Mouse (Mus musculus): Measurements from ENCODE around the gene Nol8.

Nol8 gene

DNA sequence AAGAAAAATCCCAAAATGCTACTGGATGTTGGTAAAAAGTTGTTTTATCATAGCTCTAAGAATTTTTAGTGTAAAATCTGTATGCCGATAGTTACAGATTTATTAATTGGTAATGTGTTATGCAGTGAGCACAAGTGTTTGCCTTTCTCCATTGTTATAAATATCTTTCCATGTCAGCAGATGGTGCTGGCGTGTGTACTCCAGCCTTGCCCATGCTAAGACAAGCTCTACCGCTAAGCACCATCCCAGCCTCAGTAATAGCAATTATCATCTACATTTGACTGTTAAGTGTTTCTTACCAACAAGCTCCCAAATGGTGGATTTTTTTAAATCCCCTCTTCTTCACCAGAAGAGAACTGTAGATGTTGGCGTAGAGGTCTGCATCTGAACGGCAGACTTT, 38.2 kb downstream of the Nol8 start:
- DNase-seq = no peak

DNA sequence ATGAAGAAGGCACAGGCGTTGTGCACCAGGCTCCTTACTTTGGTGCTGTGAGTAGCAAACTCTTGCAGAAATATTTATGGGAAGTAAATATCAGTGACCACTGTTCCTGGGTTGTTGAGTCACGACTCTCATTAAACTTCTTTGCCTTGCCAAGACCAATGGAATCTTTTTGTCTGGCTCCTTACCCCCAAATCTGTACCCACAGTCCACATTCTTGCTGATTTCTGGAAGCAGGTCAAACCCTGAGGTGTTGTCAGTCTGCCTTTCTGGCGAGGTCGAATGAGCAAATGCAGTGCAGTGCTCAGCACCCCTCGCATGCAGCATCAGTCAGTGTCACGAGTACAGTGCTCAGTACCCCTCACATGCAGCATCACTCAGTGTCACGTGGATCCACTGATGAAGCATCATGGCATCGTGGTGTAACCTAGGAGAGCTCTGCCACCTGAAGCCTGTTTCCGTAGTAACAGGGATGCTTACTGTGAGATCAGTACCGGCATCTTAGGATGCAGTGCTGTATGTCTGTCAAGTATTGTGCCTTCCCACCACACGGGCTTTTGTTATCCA, 50.4 kb downstream of the Nol8 start:
- no peak for DNase-seq

DNA sequence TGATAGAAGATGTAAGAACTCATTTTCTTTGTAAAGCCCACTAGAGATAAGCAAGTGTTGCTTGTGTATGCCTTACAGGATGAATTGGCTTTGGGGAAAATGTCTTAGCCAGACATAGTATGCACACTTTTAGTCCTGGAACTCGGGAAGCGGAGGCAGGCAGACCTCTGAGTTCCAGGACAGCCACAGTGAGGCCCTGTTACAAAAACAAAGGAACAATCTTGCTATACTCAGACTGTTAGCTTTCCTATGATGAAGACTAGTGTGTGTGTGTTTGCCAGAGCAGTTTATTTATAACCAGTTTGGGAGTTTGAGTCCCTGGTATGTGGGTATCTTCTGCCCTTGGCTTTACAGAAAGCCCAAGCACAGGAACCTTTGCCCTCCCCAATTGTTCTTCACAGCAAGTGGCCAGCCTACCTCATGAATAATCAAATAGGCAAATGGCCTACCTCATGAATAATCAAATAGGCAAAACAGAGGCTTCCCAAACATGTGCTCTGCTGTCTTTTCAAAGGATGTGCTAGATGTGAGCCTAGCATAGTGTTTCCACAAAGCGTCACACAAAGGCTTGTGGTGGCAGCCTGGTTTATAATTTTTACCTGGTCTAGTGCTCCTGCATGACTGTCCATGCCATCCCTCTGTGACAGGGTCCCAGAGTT, 53.3 kb downstream of the Nol8 start:
- no peak for DNase-seq

DNA sequence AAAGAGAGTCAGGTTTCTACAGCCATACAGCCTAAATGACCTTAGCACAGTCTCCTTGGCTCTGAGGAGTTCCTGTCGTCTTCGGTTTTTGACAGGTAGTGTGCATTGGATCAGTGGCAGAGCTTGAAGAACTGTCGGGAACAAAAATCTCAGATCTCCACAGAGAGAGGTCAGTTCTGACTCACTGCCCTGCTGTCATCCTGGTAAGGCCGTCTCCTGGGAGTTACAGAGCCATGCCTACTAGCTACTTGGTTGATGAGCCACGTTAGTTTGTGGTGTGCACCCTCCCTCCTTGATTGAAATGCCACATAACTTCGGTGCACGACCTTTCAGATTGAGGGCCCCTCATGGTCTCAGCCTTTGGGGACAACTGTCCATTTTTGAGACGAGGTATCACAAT, 55.4 kb downstream of the Nol8 start:
- no peak for DNase-seq

DNA sequence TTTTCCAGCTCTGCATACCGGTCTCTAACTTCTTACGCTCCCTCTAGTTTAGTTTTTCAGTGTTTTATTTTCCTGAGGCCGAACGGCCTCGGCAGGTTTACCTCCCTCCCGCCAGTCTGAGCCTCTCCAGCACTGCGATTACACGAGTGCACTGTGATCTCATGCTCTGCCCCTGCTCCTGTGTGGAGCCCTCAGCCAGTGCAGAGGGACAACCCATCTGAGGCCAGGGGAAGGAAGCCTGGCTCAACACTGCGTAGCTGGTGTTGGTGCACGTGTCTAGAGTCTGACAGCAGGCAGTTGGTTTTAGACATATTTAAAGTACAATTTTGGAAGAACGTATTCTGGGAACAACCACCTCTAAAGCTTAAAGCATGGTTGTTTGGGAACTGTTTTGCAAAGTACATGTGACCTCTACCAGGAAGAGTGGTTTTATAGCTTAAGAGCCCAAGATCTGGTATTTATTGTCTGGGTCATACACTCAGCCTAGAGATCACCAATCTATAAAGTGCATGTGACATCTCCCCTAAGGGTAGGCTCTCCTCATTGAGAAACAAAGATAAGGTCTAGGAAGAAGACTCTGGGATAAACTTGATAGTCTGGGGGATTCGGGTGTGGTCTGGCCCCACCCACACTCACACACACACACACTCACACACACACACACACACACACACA, 59.3 kb downstream of the Nol8 start:
- no peak for DNase-seq

DNA sequence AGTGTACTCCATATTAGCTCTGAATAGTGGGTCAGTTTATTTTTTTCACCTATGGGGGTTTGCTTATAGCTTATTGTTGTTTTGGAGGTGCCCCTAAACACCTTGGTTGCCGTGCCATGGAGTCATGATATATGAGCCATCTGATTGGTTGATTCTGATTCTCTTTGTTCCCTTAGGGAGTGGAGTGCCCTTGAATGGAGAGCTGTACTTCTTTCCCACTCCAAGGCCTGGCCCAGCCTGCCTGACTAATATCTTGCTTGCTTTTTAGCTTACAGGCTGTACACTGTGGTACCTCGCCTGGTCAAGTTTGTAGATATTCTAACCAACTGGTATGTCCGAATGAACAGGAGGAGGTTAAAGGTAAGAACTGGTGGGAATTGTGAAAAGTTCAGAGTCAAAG, 66.4 kb downstream of the Nol8 start:
- no peak for DNase-seq

Measured in cerebellum, adult 9-10 months (tissue).